Mouse (Mus musculus): ENCODE results near the gene Tmem209. TPM values are rescaled to one million over a fixed set of nuclear protein-coding genes. Genes with fewer than 3 reads are reported as not detected.

Gene Tmem209
- total RNA-seq, 2 experiments from 2014 or later, result 17.4 to 20.1 TPM

Other genes with a start within 250 kb of the Tmem209 start
- 10 to 100 TPM; 90.5 to 94.2 TPM for gene Ube2h, start 205.2 kb downstream of the Tmem209 start, total RNA-seq (2021)
- 10 to 100 TPM; 26.5 to 28.9 TPM for gene Zc3hc1, start 118.8 kb downstream of the Tmem209 start, total RNA-seq (2021)
- 100 to 1,000 TPM; 106 to 111 TPM for gene Klhdc10, start 107.9 kb downstream of the Tmem209 start, total RNA-seq (2021)
- under 1 TPM; 0.50 to 0.96 TPM for gene Ssmem1, start 66 bp upstream of the Tmem209 start, total RNA-seq (2021)
- 1 to 10 TPM; 2.2 to 2.3 TPM for gene Cpa2, start 31.8 kb upstream of the Tmem209 start, total RNA-seq (2021)
- gene Cpa4, start 58.6 kb upstream of the Tmem209 start, total RNA-seq (2021), result under 1 TPM; 0.16 to 0.18 TPM
- gene Cpa5, start 101.2 kb upstream of the Tmem209 start, total RNA-seq (2021), result not detected
- not detected for gene Cpa1, start 129.4 kb upstream of the Tmem209 start, total RNA-seq (2021)
- 1 to 10 TPM; 7.5 to 8.1 TPM for gene Cep41, start 184.0 kb upstream of the Tmem209 start, total RNA-seq (2021)
- 100 to 1,000 TPM; 120 to 124 TPM for gene Mest, start 213.8 kb upstream of the Tmem209 start, total RNA-seq (2021)

Data from left cerebral cortex, postnatal 25 days (tissue).